Mouse (Mus musculus): ENCODE data around the gene Cybrd1.

GRCm38 (mm10) chr2:71162831-71163621 is 45.3 kb downstream of the Cybrd1 start:
- TF ChIP-seq USF1 (IDR thresholded peaks at IDR 0.05; ENCODE audit: low read depth) (no peak), CTCF (IDR thresholded peaks at IDR 0.05; ENCODE audit: control insufficient read depth, insufficient read depth, insufficient read length) (no peak), MAX (IDR thresholded peaks at IDR 0.05) (no peak), MYOD1 (IDR thresholded peaks at IDR 0.05; ENCODE audit: control insufficient read depth, insufficient read length, low read depth) (no peak), MYOG (IDR thresholded peaks at IDR 0.05; ENCODE audit: control insufficient read depth, extremely low read depth, insufficient read length) (no peak), CEBPB (IDR thresholded peaks at IDR 0.05; ENCODE audit: low read depth) (no peak), FOSL1 (IDR thresholded peaks at IDR 0.05; ENCODE audit: insufficient read depth, low read length, poor library complexity, severe bottlenecking) (no peak)
